Mouse (Mus musculus) erythroblast, embryonic 14.5 days (primary cell): ENCODE data around the gene Tpcn1.

Experiments used
- GATA1 ChIP-seq: IDR thresholded peaks from 2 replicates; pipeline ENCODE4 v1.6.1; 2012; ENCODE audit warnings: low read length, inconsistent platforms, mixed read lengths
- TAL1 ChIP-seq: IDR thresholded peaks from 3 replicates; pipeline ENCODE4 v1.6.1; 2012; ENCODE audit warnings: low read length, inconsistent platforms, mixed read lengths

- TF ChIP-seq GATA1, result no peak
- TF ChIP-seq TAL1, result no peak
Observed at GRCm38 (mm10) chr5:120631892-120632291, 43.4 kb upstream of the Tpcn1 start.
